Mouse (Mus musculus) spleen, postnatal 36 days (tissue): ENCODE measurements around the gene Lrrc38.

Experiments used
- DNase-seq, 2 experiments: peaks; one replicate each; pipeline ENCODE4 v3.0.0; 2022; ENCODE audit warnings: low spot score in 2 of 2, mixed read lengths in 1 of 2

Gene Lrrc38

DNA sequence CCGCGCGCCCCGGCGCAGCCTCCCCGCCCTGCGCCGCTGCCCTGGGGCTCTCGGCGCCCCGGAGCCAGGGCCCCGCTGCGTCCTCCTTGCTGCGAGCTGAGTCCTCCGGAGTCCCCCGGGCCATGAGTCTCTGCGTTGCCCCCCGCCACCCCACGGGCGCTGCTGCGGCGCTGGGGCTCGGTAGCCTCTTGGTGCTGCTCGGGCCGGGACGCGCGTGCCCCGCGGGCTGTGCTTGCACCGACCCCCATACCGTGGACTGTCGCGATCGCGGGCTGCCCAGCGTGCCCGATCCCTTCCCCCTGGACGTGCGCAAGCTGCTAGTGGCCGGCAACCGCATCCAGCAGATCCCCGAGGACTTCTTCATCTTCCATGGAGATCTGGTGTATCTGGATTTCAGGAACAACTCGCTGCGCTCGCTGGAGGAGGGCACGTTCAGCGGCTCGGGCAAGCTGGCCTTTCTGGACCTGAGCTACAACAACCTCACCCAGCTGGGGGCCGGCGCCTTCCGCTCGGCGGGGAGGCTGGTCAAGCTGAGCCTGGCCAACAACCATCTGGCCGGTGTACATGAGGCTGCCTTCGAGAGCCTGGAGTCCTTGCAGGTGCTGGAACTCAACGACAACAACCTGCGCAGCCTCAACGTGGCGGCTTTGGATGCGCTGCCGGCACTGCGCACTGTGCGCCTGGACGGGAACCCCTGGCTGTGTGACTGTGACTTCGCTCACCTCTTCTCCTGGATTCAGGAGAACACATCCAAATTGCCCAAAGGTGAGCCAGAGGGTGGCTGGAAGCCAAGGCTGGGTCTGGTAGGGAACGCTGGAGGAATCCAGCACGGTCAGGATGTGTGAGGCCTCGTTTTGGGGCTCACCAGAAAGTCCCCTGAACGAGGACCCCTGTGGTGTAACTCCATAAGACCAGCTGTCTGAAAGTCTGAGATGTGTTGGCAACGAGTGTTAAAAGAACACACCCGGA is 774 bp downstream of the Lrrc38 start:
- DNase-seq, result no peak

DNA sequence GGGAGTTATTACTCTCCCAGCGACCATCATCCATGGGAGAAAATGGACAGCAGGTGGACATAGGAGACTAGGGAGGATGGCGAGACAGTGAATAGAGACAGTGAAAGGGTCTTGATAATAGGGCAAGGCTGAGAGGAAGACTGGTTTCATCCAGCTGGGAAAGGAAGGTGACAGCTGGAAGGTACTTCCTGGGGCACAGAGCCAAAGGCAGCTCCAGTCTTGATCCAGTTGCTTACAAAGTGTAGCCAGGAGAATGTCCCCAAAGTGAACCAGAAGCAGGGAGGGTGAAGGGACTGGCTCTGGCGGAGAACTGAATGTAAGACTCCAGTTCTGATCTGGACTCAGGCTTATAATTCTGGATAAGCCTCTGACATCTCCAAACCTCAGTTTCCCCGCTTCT is 2.7 kb downstream of the Lrrc38 start:
- no peak for DNase-seq

DNA sequence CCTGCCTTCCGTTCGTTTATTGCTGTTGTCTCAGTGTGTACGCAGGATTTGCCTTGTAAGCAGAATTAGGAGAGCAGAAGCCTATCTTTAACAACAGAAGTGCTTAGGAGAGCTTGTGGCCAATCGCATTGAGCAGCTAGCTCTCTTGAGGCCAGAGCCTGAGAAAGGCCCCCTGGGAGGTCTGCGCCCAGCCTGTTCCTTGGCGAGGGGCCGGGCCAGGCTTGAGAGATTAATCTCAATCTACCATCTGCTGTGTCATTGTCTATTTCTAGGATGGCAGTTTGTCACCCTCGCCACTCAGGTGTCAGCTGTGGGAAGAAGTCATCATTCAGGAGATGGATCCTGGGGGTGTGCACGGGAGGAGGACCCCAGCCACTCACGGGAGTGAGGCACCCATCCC is 12.0 kb downstream of the Lrrc38 start:
- DNase-seq, result no peak

DNA sequence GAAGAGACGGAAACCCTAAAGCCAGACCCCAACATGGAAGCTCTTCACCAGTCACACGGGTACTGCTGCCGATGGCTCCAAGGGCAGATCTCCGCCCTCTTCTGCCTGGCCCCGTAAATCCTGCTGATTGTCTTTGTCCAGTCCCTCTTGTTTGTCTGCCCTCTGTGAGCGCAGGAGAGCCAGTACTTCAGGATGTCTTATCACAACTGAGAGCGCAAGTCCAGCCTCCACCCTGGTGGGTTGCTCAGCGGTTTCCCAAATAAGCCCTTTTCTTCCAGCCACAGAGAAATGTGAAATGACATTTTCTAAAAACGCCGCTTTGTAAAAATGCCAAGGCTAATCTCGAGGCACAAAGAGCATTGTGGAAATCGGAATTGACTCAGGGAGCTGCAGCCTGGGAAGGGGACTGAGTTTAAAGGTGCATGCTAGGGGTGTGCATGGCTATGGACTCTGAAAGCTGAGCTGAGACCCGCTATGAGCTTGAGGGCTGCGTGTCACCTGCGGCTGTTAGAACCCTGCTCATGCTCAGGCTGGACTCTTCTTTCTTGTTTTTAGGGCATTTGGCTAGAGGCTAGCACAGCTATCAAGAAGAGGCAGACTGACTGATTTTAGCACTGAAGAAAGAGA is 17.0 kb downstream of the Lrrc38 start:
- DNase-seq, result no peak

DNA sequence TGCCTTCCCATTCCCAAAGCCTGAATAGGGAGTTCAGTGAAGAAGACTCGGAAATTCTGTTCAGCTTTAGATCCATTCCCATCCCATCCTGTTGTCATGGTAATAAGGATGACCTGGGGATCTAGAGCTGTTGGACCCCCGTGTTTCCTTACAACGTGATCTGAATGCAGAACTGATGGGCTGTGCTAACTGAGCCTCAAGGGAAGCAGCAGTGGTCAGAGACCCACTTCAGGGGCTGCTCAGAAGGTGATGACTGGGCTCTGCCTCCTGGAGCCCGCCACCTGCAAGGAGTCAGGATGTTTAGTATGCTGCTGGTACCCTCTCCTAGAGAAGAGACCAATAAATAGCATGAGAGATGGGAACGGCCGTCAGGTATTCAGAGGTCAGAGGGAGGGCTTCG is 29.9 kb downstream of the Lrrc38 start:
- DNase-seq, result no peak

DNA sequence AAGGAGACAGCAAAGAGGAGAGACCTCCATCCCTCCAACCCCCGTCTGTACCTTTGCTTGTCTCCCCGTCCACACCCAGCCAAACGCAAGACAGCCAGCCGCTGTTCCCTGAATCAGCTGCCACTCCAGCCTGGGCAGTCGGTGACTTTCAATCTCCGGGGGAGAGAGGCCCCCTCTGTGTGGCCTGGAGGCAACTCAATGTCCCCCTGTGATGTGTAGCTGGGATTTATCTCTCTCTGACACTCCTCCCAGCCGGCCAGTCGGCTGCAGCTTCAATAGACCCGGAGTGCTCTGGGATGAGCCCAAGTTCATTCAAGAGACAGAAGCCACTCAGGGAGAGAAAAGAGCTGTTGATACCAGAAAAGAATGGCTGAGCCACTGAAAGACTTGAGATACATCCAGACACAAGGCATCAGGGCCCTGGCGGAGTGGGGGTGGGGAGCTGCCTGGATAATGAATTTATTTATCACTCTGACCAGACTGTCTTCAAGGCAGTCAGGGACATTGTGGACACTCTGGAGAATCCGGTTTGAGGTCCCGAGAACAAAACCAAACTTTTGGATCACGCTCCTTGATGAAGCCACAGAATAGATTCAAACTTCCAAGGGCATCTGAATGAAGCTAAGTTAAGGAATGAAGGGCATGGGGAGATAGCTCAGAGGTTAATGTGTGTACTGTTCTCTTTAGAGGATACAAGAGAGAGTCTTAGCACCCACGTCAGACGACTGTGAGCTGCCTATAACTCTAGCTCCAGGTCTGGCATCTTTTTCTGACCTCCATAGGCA is 30.6 kb downstream of the Lrrc38 start:
- no peak for DNase-seq

DNA sequence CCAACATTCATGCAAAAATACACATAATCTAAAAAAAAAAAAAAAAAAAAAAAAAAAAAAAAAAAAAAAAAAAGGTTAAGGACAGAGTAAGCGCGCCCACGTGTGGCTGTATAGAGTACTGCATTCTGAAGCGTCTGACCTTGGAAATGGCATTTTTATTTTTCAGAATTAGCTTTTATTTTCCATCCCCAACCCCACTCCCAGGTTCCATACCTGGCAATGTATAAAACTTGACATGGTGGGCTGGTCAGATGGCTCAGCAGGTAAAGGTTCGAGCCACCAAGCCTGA is 31.1 kb downstream of the Lrrc38 start:
- no peak for DNase-seq

DNA sequence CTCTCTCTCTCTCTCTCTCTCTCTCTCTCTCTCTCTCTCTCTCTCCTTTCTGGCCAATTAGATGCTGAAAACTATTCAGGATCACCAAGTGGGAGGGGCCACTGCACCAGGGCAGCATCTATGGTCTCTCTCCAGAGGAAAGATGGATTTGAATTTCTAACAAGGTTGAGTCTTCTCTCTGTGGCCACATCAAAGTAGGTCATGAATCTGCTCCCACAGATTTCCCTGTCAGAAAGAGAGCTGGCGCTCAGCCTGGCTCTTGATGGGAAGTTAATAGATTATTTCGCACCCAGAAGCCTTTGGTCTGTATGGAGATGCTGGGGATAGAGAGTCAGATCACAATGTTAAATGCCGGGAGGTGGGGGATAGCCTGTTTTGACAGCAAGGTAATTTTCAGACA is 32.6 kb downstream of the Lrrc38 start:
- DNase-seq, result no peak

DNA sequence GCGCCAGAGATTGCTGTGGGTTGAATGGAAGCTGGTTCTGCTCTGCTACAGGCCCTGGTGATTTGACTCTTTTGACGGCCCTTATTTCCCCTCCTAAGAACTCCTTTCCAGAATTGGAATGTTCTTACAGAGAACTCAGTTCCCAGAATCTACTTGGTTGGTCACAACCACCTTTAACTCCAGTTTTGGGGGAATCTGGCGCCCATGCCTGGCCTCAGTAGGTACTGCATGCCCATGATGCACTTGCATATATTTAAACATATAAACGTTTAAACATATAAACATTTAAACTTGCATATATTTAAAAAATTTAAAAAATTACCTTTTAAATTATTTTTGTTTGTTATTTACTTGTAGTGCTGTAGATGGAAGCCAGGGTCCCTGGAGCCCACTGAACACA is 34.1 kb downstream of the Lrrc38 start:
- DNase-seq, result no peak

DNA sequence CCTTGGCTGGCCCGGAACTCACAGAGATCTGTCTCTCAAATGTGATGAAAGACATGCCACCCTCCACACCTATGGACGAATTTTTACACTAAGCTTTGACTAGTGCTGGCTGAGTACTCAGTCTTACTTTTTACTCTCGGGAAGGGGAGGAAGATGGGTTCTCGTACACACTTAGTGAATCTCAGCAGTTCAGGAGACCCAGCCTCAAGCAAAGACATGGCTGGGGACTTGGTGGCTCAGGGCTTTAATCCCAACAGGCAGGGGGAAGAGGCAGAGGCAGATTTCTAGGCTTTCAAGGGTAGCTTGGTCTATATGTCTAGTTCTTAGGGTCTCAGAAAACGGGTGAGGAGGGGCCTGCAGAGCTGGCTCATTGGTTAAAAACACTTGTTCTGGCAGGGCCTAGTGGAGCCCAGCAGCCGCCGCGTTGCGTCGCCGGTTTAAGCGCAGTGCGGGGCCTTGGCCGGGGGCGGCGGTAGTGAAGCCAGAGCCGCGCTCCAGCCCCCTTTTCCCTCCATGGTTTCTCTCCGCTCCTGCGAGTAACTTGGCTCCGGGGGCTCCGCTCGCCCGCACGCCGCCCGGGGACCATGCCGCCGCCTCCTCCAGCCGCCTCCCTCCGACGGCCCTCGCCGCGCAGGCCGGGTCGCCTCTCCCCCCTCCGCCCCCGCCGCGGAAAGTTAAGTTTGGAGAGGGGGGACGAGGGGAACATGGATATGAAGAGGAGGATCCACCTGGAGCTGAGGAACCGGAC is 39.6 kb downstream of the Lrrc38 start:
- DNase-seq, result no peak

DNA sequence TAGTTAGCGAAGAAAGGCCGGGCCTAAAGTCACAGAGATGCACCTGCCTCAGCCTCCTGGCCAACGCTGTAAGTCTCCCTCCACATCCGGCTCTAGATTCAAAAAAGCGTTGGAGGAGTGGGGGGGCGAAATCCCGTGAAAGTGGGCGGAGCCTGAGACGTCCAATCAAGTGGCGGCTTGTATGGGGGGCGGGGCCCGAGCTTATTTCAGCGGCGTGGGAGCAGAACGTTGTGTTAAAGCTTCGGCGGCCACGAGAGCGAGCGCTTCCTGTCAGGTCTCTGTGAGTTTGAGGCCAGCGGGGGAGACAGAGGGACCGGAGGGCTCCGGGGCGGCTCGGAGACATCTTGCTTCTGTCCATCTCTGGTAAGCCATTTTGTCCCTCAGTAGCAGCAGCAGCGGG is 44.6 kb downstream of the Lrrc38 start, which contains the start of gene Pramel1:
Gene Pramel1 (plus strand): TSS at position 248 of the 400 bp plus-strand sequence.
- DNase-seq, result no peak

DNA sequence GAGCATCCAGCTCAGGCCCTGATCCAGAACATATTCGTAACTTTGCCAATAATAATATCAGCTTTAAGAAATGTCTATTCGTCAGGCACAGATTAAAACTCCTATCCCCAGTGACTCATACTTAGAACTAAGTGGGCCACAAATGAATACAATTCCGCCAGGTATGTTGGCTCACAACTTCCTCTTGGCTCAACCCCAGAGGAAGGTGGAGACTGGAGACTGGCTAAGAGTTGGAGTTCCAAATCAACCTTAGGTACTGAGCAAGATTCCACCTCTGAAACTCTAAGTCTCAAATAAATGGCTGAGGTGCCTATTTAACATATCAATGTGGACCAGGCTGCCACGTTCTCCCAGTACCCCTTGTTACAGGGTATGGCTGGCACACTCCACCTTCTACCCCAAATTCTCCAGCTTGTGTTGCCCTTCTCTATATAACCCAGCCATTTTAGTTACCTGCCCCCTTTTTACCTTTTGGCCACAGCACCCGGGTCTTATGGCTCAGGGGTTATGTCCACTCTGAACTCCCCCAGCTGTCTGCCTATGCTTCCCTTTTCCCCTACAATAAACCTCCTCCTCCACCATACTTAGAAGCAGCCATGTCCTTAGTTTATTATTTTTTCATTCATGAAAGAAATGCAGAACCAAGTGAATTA is 62.1 kb downstream of the Lrrc38 start:
- no peak for DNase-seq

DNA sequence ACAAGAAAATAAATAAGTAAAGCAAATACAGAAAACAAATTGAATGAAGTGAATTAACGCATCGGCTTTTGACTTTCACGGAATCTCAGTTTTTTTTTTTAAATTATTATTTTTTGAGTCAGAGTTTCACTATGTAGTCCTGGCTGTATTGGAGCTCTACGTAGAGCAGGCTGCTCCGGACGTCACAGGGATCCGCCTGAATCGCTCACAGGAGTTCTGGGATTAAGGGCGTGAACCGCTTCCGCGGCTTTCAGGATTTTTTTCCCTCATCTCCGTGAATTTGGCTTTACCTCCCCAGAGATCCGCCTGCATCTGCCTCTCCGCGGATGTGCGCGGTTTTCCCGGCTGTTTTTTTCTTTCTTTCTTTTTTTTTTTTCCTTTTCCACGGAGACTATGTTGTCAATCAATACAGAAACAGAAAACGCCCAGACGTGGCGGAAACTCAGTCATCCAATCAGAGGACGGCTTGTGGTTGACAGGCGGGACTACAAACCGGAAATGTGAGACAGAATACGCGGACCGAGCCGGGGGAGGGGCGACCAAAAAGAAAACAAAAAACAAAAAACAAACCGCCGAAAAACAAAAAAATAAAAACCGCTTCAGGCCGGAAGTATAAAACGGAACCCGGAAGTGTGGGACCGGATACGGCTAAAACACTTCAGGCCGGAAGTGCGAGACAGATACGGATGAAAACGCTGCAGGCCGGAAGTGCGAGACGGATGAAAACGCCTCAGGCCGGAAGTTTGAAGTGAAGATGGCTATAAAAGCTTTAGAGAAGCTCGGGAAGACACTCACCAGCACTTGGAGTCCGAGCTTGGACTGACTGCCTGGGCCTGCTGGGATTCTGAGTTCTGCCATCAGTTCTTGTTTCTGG is 62.9 kb downstream of the Lrrc38 start, which contains the start of gene Pramef8:
Gene Pramef8 (plus strand): TSS at position 208 of the 874 bp plus-strand sequence.
- peak; percentile 79 to 88 for DNase-seq

DNA sequence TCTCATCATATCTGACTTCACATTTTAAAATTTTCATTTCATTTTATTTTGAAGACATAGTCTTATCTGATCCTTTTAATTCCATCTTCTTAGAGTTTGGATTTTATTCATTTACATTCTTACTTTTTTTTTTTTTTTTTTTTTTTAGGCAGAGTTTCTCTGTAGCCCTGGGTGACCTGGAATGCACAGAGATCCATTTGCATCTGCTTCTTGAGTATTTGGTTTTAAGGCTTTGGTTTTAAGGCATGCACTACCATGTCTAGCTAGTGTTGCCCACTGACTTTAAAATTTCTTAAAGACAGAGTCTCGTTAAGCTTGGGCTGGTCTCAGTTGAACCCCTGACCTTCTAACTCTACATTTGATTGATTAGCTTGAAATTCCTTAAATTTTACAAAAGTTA is 64.1 kb downstream of the Lrrc38 start:
- no peak for DNase-seq

DNA sequence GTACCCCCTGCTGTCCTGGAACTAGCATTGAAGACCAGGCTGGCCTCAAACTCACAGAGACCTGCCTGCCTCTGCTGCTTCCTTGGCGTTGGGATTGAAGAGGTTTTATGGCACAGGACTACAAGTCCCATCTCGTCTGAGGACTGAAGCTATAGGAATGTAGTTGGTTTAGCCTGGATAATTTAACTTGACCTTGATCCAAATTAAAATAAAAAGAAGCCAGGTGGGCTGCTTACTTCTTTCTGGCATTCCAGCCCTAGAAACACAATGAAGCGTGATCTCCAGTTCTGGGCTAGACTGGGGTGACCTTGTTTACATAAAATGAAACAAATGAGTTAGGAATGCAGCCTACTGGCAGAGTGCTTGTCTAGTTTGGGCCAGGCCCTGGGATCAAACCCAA is 64.6 kb downstream of the Lrrc38 start:
- no peak for DNase-seq
